Mouse (Mus musculus) monocyte, adult 59 days (primary cell): ENCODE measurements around the gene Triml1. TPM values are rescaled to one million over a fixed set of nuclear protein-coding genes. Genes with fewer than 3 reads are reported as not detected.

Experiments
- total RNA-seq, 2 experiments: library from RNA; stranded (reverse); gene quantifications; one replicate each; pipeline ENCODE4 v1.2.4; 2023

Triml1 gene
- not detected for total RNA-seq

GRCm38 (mm10) chr8:43141386-43141785 is at the start of gene Triml1:
TSS of gene Triml1 (minus strand) at chr8:43141486.

GRCm38 (mm10) chr8:43180054-43180690 is 38.9 kb upstream of the Triml1 start, which contains the start of gene Triml2:
TSS of gene Triml2 (plus strand) at chr8:43180541.

Other genes with a start within 250 kb of the Triml1 start
- under 1 TPM in 1 of 2 experiments, not detected in 1; 0.21 TPM for gene Triml2, start 39.1 kb upstream of the Triml1 start, total RNA-seq
- gene Zfp42, start 165.5 kb upstream of the Triml1 start, total RNA-seq = not detected